Mouse (Mus musculus) embryonic facial prominence, embryonic 15.5 days (tissue): ENCODE results near the gene Tceanc2. TPM values are rescaled to one million over a fixed set of nuclear protein-coding genes. Genes with fewer than 3 reads are reported as not detected.

Source experiments
- ATAC-seq: fragments of 200-750 bp; cut with Nextera tagmentation; 2 replicates; pipeline ENCODE4 v1.8.0; 2017; ENCODE audit warnings: low read depth, moderate TSS enrichment; ENCODE audit not compliant: insufficient number of reproducible peaks, low FRiP score, low TSS enrichment
- H3K27ac ChIP-seq: fragments of 300-500 bp; sonication (generic); replicated peaks from 2 replicates; pipeline ENCODE4 v1.5.1; 2015; ENCODE audit warnings: mild to moderate bottlenecking, inconsistent platforms
- H3K27me3 ChIP-seq: fragments of 300-500 bp; sonication (generic); 2 replicates; pipeline ENCODE4 v1.6.1; 2015; ENCODE audit warnings: inconsistent platforms
- H3K36me3 ChIP-seq: fragments of 300-500 bp; sonication (generic); 2 replicates; pipeline ENCODE4 v1.6.1; 2015; ENCODE audit warnings: mild to moderate bottlenecking, inconsistent platforms
- H3K4me1 ChIP-seq: fragments of 300-500 bp; sonication (generic); 2 replicates; pipeline ENCODE4 v1.6.1; 2015; ENCODE audit warnings: inconsistent platforms
- H3K4me2 ChIP-seq: fragments of 300-500 bp; sonication (generic); replicated peaks from 2 replicates; pipeline ENCODE4 v1.6.1; 2015; ENCODE audit warnings: mild to moderate bottlenecking, inconsistent platforms
- H3K4me3 ChIP-seq: fragments of 300-500 bp; sonication (generic); replicated peaks from 2 replicates; pipeline ENCODE4 v1.5.1; 2015; ENCODE audit warnings: mild to moderate bottlenecking, inconsistent platforms
- H3K9ac ChIP-seq: fragments of 300-500 bp; sonication (generic); 2 replicates; pipeline ENCODE4 v1.6.1; 2015; ENCODE audit warnings: inconsistent platforms
- H3K9me3 ChIP-seq: fragments of 300-500 bp; sonication (generic); replicated peaks from 2 replicates; pipeline ENCODE4 v1.6.1; 2016; ENCODE audit warnings: inconsistent platforms
- WGBS: fragments of 180-500 bp; shearing (Covaris S2); methylation state at CpG from one replicate; pipeline ENCODE4 v1.1.7; 2015; 5-methylcytosine and 5-hydroxymethylcytosine counted together
- polyA plus RNA-seq: library from polyadenylated mRNA; unstranded; fragments of >200 nt; fragmentation: Nextera tagmentation; extraction: Ambion mirVana; gene quantifications from 2 replicates; pipeline ENCODE4 v1.2.1, GENCODE M21; 2015

Gene Tceanc2
- polyA plus RNA-seq, 1 experiment from 2014 or later = 22.5 TPM

- ATAC-seq = no peak
- H3K9me3 ChIP-seq = no peaks in the 10 kb centered on the region
- peaks cover 33% of the 10 kb centered on the region for H3K36me3 ChIP-seq
- H3K9ac ChIP-seq = no peak overlapping the region
- WGBS = 90% methylated on average over 8 of the region's 8 CpGs
- no peaks in the 10 kb centered on the region for H3K27me3 ChIP-seq
- no peak overlapping the region for H3K4me3 ChIP-seq
- H3K4me1 ChIP-seq = peaks cover 13% of the 10 kb centered on the region; the same call in 1 of the 2 replicates
- no peak overlapping the region for H3K27ac ChIP-seq
- no peak overlapping the region for H3K4me2 ChIP-seq
These were observed 35.4 kb downstream of the Tceanc2 start for GRCm38 (mm10) chr4:107143511-107143910.

GRCm38 (mm10) chr4:107139836-107140631 lies 38.9 kb downstream of the Tceanc2 start:
- Histone ChIP-seq H3K36me3 (peaks cover 15% of the 10 kb centered on the region; the same call in 1 of the 2 replicates), H3K4me2 (no peak overlapping the region), H3K4me1 (peaks cover 31% of the 10 kb centered on the region), H3K27ac (no peak overlapping the region), H3K4me3 (no peak overlapping the region), H3K9me3 (no peaks in the 10 kb centered on the region), H3K9ac (no peak overlapping the region), H3K27me3 (no peaks in the 10 kb centered on the region)
- ATAC-seq = no peak
- 59% methylated on average over 13 of the region's 13 CpGs for WGBS

GRCm38 (mm10) chr4:107138948-107139835 lies 39.7 kb downstream of the Tceanc2 start:
- WGBS = 52% methylated on average over 37 of the region's 37 CpGs
- Histone ChIP-seq H3K4me1 (peaks cover 31% of the 10 kb centered on the region), H3K27me3 (no peaks in the 10 kb centered on the region), H3K36me3 (peaks cover 15% of the 10 kb centered on the region; the same call in 1 of the 2 replicates), H3K4me3 (no peak overlapping the region), H3K9ac (no peak overlapping the region), H3K4me2 (no peak overlapping the region), H3K9me3 (no peaks in the 10 kb centered on the region), H3K27ac (no peak overlapping the region)
- no peak for ATAC-seq

GRCm38 (mm10) chr4:107136531-107136930 lies 42.4 kb downstream of the Tceanc2 start:
- Histone ChIP-seq H3K27ac (no peak overlapping the region), H3K9me3 (no peaks in the 10 kb centered on the region), H3K4me2 (no peak overlapping the region), H3K4me3 (no peak overlapping the region), H3K27me3 (no peaks in the 10 kb centered on the region), H3K4me1 (peaks cover 31% of the 10 kb centered on the region), H3K36me3 (peaks cover 8% of the 10 kb centered on the region; the same call in 1 of the 2 replicates), H3K9ac (no peak overlapping the region)
- 33% methylated on average over 3 of the region's 3 CpGs for WGBS
- no peak for ATAC-seq

DNA sequence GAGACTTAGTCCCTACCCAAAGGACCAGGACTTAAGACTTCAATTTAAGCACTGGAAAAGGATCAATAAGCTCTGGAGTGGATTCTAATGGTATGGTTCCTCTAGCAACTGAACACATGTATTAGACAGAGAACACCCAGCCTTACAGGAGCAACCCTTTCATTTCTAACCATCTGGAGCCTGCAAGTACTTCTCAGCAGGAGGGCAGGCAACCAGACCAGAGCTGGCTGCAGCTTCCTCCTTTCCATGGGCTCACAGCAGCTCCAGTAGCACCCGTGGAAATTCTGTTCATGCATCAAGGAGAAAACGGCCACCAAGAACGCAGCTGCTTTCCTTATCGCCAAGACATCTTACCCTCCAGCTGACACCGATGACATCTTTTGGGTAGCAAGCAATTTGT lies 43.3 kb downstream of the Tceanc2 start:
- H3K27me3 ChIP-seq = no peaks in the 10 kb centered on the region
- H3K4me2 ChIP-seq = no peak overlapping the region
- H3K4me3 ChIP-seq = no peak overlapping the region
- no peak overlapping the region for H3K9ac ChIP-seq
- peaks cover 8% of the 10 kb centered on the region; the same call in 1 of the 2 replicates for H3K36me3 ChIP-seq
- 53% methylated on average over 5 of the region's 5 CpGs for WGBS
- H3K27ac ChIP-seq = no peak overlapping the region
- H3K4me1 ChIP-seq = peaks cover 34% of the 10 kb centered on the region
- H3K9me3 ChIP-seq = no peaks in the 10 kb centered on the region
- ATAC-seq = no peak

DNA sequence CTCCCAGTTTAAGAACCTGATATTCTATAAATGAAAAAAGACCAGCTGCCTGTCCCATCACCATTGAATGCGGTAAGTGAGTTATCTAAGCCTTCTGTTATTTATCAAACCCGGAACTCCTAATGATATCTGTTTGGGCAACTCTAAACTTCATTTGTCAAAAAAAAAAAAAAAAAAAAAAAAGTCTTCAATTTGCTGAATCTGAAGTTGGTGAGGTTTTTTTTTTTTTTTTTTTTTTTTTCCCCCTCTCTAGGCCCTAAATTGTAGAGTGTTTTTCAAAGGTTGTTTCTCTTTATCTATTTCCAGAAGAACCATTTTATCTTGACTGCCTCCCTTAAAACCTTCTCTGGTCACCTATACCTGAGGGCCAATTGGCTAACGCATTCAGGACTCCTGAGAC lies 44.0 kb downstream of the Tceanc2 start:
- WGBS = 81% methylated on average over 3 of the region's 3 CpGs

DNA sequence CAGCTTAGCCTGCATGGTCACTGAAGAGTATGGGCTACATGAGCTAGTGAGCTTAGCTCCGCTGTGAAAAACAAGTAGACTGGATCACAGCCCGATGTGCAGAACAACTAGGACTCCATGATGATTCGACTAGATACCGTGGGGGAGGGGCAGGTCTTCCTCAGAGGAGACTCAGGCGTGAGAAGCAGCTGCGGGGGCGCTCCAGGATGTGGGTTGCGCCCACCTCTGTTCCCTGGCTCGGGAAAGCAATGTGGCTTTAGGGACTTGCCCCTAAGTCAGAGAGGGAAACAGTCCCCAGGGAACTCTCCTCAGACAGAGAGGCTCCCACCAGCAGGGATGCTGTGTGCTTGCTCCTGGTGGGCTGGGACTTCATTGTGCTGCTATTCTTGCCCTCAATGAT lies 48.4 kb downstream of the Tceanc2 start:
- Histone ChIP-seq H3K27me3 (no peaks in the 10 kb centered on the region), H3K9ac (no peak overlapping the region), H3K27ac (no peak overlapping the region), H3K9me3 (no peaks in the 10 kb centered on the region), H3K4me1 (peaks cover 26% of the 10 kb centered on the region), H3K4me2 (no peak overlapping the region), H3K4me3 (no peak overlapping the region), H3K36me3 (no peaks in the 10 kb centered on the region)
- 19% methylated on average over 9 of the region's 9 CpGs for WGBS
- ATAC-seq = no peak

More for the DNA sequence above, 44.0 kb downstream of the Tceanc2 start:
- H3K9me3 ChIP-seq = no peaks in the 10 kb centered on the region
- peaks cover 8% of the 10 kb centered on the region; the same call in 1 of the 2 replicates for H3K36me3 ChIP-seq
- H3K4me2 ChIP-seq = no peak overlapping the region
- no peak overlapping the region for H3K4me3 ChIP-seq
- no peak overlapping the region for H3K9ac ChIP-seq
- no peak overlapping the region for H3K27ac ChIP-seq
- peaks cover 34% of the 10 kb centered on the region for H3K4me1 ChIP-seq
- no peaks in the 10 kb centered on the region for H3K27me3 ChIP-seq
- no peak for ATAC-seq

DNA sequence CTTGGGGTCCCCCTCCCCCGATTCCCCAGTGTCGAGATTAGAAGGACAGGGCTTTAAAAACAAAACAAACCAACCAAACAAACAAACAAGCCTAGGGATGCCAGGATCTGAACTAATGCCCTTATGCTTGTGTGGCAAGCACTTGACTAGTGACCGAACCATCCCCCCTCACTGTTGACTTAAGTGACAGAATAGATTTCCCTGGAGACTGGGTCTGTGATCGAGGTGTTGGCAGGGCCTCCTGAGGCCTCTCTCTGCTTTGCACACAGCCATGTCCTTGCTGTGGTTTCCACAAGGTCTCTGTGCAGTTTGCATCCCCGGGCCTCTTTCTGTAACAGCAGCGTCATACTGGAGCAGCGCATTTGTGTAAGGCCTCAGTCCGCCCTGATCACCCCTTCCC lies 49.5 kb downstream of the Tceanc2 start:
- Histone ChIP-seq H3K4me3 (no peak overlapping the region), H3K4me1 (peaks cover 22% of the 10 kb centered on the region), H3K27me3 (no peaks in the 10 kb centered on the region), H3K9me3 (no peaks in the 10 kb centered on the region), H3K4me2 (no peak overlapping the region), H3K9ac (no peak overlapping the region), H3K36me3 (no peaks in the 10 kb centered on the region), H3K27ac (no peak overlapping the region)
- ATAC-seq = no peak
- whole genome bisulfite sequencing = 77% methylated on average over 8 of the region's 8 CpGs

GRCm38 (mm10) chr4:107127901-107128669 lies 50.8 kb downstream of the Tceanc2 start:
- ATAC-seq = peak; percentile 40; the same call in 1 of the 2 replicates
- Histone ChIP-seq H3K27me3 (no peaks in the 10 kb centered on the region), H3K36me3 (no peaks in the 10 kb centered on the region), H3K9ac (no peak overlapping the region), H3K27ac (0 out of 2 replicates have a peak overlapping the region, but pooled peaks have one; percentile 4), H3K9me3 (no peaks in the 10 kb centered on the region), H3K4me1 (peaks cover 29% of the 10 kb centered on the region), H3K4me3 (no peak overlapping the region), H3K4me2 (no peak overlapping the region)
- WGBS = 33% methylated on average over 13 of the region's 13 CpGs

GRCm38 (mm10) chr4:107126891-107127524 lies 51.9 kb downstream of the Tceanc2 start:
- Histone ChIP-seq H3K27me3 (no peaks in the 10 kb centered on the region), H3K36me3 (no peaks in the 10 kb centered on the region), H3K4me1 (peaks cover 29% of the 10 kb centered on the region), H3K27ac (no peak overlapping the region), H3K9me3 (no peaks in the 10 kb centered on the region), H3K9ac (no peak overlapping the region), H3K4me3 (no peak overlapping the region), H3K4me2 (no peak overlapping the region)
- 46% methylated on average over 13 of the region's 13 CpGs for WGBS
- ATAC-seq = no peak
